Mouse (Mus musculus) liver, postnatal 0 days (tissue): ENCODE data around the gene Rcan1.

Source experiments
- CTCF ChIP-seq: sonication (generic); IDR thresholded peaks from 2 replicates; pipeline ENCODE4 v1.5.1; 2016; ENCODE audit warnings: antibody characterized with exemption, low read depth
- EP300 ChIP-seq: IDR thresholded peaks from 2 replicates; pipeline ENCODE4 v1.6.1; 2016; ENCODE audit warnings: antibody characterized with exemption, low read depth, mild to moderate bottlenecking

- no peak for TF ChIP-seq CTCF
- no peak for TF ChIP-seq EP300
Observed at GRCm38 (mm10) chr16:92442150-92442549, 28.5 kb downstream of the Rcan1 start.
